Mouse (Mus musculus) MEL (cell line): ENCODE results near the gene 2510002D24Rik. TPM values are rescaled to one million over a fixed set of nuclear protein-coding genes. Genes with fewer than 3 reads are reported as not detected.

Experiments used
- DNase-seq: peaks from one replicate; pipeline ENCODE4 v3.0.0; 2011; ENCODE audit warnings: low read depth, low spot score
- H3K27ac ChIP-seq: 2 replicates; pipeline ENCODE4 v1.5.1; 2012; ENCODE audit warnings: low read depth, mild to moderate bottlenecking, control low read depth, low read length, moderate library complexity; ENCODE audit not compliant: control insufficient read depth
- H3K27me3 ChIP-seq, 2 experiments: fragments of 150-350 bp in 1 of 2; sonication (generic) in 1 of 2; 2 replicates each; pipeline ENCODE4 v1.6.1; 2012; ENCODE audit warnings: low read length in 2 of 2, mild to moderate bottlenecking in 2 of 2, improper control_type of control experiment in 1 of 2, moderate library complexity in 1 of 2; ENCODE audit not compliant: insufficient read depth in 2 of 2, control insufficient read depth in 1 of 2
- H3K36me3 ChIP-seq, 2 experiments: 2 replicates each; pipeline ENCODE4 v1.6.1; 2012 to 2014; ENCODE audit warnings: low read length in 2 of 2, improper control_type of control experiment in 1 of 2, inconsistent platforms in 1 of 2, mild to moderate bottlenecking in 1 of 2; ENCODE audit not compliant: insufficient read depth in 2 of 2, control insufficient read depth in 1 of 2
- H3K4me1 ChIP-seq, 2 experiments: fragments of 150-350 bp in 1 of 2; sonication (generic) in 1 of 2; 2 replicates each; pipeline ENCODE4 v1.6.1; 2012; ENCODE audit warnings: low read length in 2 of 2, improper control_type of control experiment in 1 of 2, mild to moderate bottlenecking in 1 of 2; ENCODE audit not compliant: insufficient read depth in 2 of 2, control insufficient read depth in 1 of 2
- H3K4me3 ChIP-seq, 2 experiments: fragments of 150-350 bp in 1 of 2; sonication (generic) in 1 of 2; 2 replicates each; pipeline ENCODE4 v1.5.1; 2012; ENCODE audit warnings: low read depth in 2 of 2, low read length in 2 of 2, mild to moderate bottlenecking in 2 of 2, moderate library complexity in 2 of 2, control low read depth in 1 of 2, improper control_type of control experiment in 1 of 2; ENCODE audit not compliant: control insufficient read depth in 1 of 2, insufficient read depth in 1 of 2
- H3K79me2 ChIP-seq: 2 replicates; pipeline ENCODE4 v1.6.1; 2012; ENCODE audit warnings: mild to moderate bottlenecking, low read length, moderate library complexity; ENCODE audit not compliant: control insufficient read depth, poor library complexity, insufficient read depth
- H3K9ac ChIP-seq: 2 replicates; pipeline ENCODE4 v1.6.1; 2012; ENCODE audit warnings: low read depth, mild to moderate bottlenecking, control low read depth, low read length, moderate library complexity; ENCODE audit not compliant: control insufficient read depth, poor library complexity, severe bottlenecking
- H3K9me3 ChIP-seq: fragments of 150-350 bp; sonication (generic); replicated peaks from 2 replicates; pipeline ENCODE4 v1.6.1; 2012; ENCODE audit warnings: mild to moderate bottlenecking, low read length, improper control_type of control experiment, moderate library complexity; ENCODE audit not compliant: insufficient read depth
- BHLHE40 ChIP-seq: IDR thresholded peaks from 2 replicates; pipeline ENCODE4 v1.6.1; 2012; ENCODE audit warnings: low read depth, mild to moderate bottlenecking, inconsistent platforms, low read length, improper control_type of control experiment, borderline replicate concordance
- CHD1 ChIP-seq: IDR thresholded peaks from 2 replicates; pipeline ENCODE4 v1.6.1; 2012; ENCODE audit warnings: low read depth, mild to moderate bottlenecking, inconsistent platforms, low read length, improper control_type of control experiment
- CHD2 ChIP-seq: IDR thresholded peaks from 2 replicates; pipeline ENCODE4 v1.6.1; 2011; ENCODE audit warnings: low read length, improper control_type of control experiment
- CTCF ChIP-seq, 3 experiments: IDR thresholded peaks in 2 of 3; conservative IDR thresholded peaks in 1 of 3; 2 replicates each; pipeline ENCODE4 v1.5.1; 2011 to 2012; ENCODE audit warnings: low read length in 3 of 3, low read depth in 2 of 3, mild to moderate bottlenecking in 2 of 3, improper control_type of control experiment in 1 of 3, inconsistent platforms in 1 of 3, mixed read lengths in 1 of 3, moderate library complexity in 1 of 3; ENCODE audit not compliant: control insufficient read depth in 1 of 3, insufficient read depth in 1 of 3, poor library complexity in 1 of 3, severe bottlenecking in 1 of 3
- EP300 ChIP-seq, 2 experiments: IDR thresholded peaks; 2 replicates each; pipeline ENCODE4 v1.6.1; 2011; ENCODE audit warnings: improper control_type of control experiment in 2 of 2, low read length in 2 of 2, low read depth in 1 of 2, mild to moderate bottlenecking in 1 of 2
- ETS1 ChIP-seq: IDR thresholded peaks from 2 replicates; pipeline ENCODE4 v1.6.1; 2012; ENCODE audit warnings: low read depth, mild to moderate bottlenecking, inconsistent platforms, low read length, improper control_type of control experiment, moderate library complexity
- GABPA ChIP-seq: IDR thresholded peaks from 2 replicates; pipeline ENCODE4 v1.6.1; 2012; ENCODE audit warnings: low read depth, mild to moderate bottlenecking, inconsistent platforms, low read length, improper control_type of control experiment, moderate library complexity
- GATA1 ChIP-seq: IDR thresholded peaks from 2 replicates; pipeline ENCODE4 v1.6.1; 2011; ENCODE audit warnings: low read depth, low read length, improper control_type of control experiment
- HCFC1 ChIP-seq: IDR thresholded peaks from 2 replicates; pipeline ENCODE4 v1.6.1; 2012; ENCODE audit warnings: low read depth, mild to moderate bottlenecking, inconsistent platforms, low read length, improper control_type of control experiment, moderate library complexity
- JUND ChIP-seq: IDR thresholded peaks from 2 replicates; pipeline ENCODE4 v1.6.1; 2011; ENCODE audit warnings: low read depth, mild to moderate bottlenecking, improper control_type of control experiment, low read length
- KAT2A ChIP-seq: conservative IDR thresholded peaks from 2 replicates; pipeline ENCODE4 v1.6.1; 2012; ENCODE audit warnings: low read depth, low read length, improper control_type of control experiment, inconsistent platforms
- MAFK ChIP-seq: IDR thresholded peaks from 2 replicates; pipeline ENCODE4 v1.6.1; 2011; ENCODE audit warnings: low read depth, mild to moderate bottlenecking, low read length, improper control_type of control experiment, borderline replicate concordance
- MAX ChIP-seq: IDR thresholded peaks from 2 replicates; pipeline ENCODE4 v1.6.1; 2011; ENCODE audit warnings: low read length, improper control_type of control experiment
- MAZ ChIP-seq: IDR thresholded peaks from 2 replicates; pipeline ENCODE4 v1.6.1; 2012; ENCODE audit warnings: low read depth, mild to moderate bottlenecking, inconsistent platforms, low read length, improper control_type of control experiment
- MXI1 ChIP-seq: IDR thresholded peaks from 2 replicates; pipeline ENCODE4 v1.6.1; 2011; ENCODE audit warnings: mild to moderate bottlenecking, low read depth, low read length, improper control_type of control experiment
- MYB ChIP-seq: IDR thresholded peaks from 2 replicates; pipeline ENCODE4 v1.6.1; 2011; ENCODE audit warnings: mild to moderate bottlenecking, low read depth, low read length, improper control_type of control experiment
- NELFE ChIP-seq: IDR thresholded peaks from 2 replicates; pipeline ENCODE4 v1.6.1; 2011; ENCODE audit warnings: low read depth, low read length, improper control_type of control experiment
- POLR2A ChIP-seq, 2 experiments: IDR thresholded peaks; 2 replicates each; pipeline ENCODE4 v1.6.1; 2011 to 2012; ENCODE audit warnings: low read length in 2 of 2, mild to moderate bottlenecking in 2 of 2, control low read depth in 1 of 2, improper control_type of control experiment in 1 of 2, low read depth in 1 of 2, moderate library complexity in 1 of 2; ENCODE audit not compliant: control insufficient read depth in 1 of 2, insufficient read depth in 1 of 2, poor library complexity in 1 of 2
- POLR2AphosphoS2 ChIP-seq: IDR thresholded peaks from 2 replicates; pipeline ENCODE4 v1.6.1; 2011; ENCODE audit warnings: low read length, improper control_type of control experiment
- POLR2AphosphoS5 ChIP-seq: IDR thresholded peaks from 2 replicates; pipeline ENCODE4 v1.6.1; 2012; ENCODE audit warnings: low read depth, borderline replicate concordance, mild to moderate bottlenecking, inconsistent platforms, low read length, moderate library complexity, mixed read lengths
- RAD21 ChIP-seq: IDR thresholded peaks from 2 replicates; pipeline ENCODE4 v1.6.1; 2011; ENCODE audit warnings: mild to moderate bottlenecking, low read depth, low read length, improper control_type of control experiment
- RCOR1 ChIP-seq: IDR thresholded peaks from 2 replicates; pipeline ENCODE4 v1.6.1; 2012; ENCODE audit warnings: low read depth, mild to moderate bottlenecking, inconsistent platforms, low read length, improper control_type of control experiment
- SIN3A ChIP-seq: IDR thresholded peaks from 2 replicates; pipeline ENCODE4 v1.6.1; 2012; ENCODE audit warnings: low read length, improper control_type of control experiment, inconsistent platforms
- SMC3 ChIP-seq: IDR thresholded peaks from 2 replicates; pipeline ENCODE4 v1.6.1; 2011; ENCODE audit warnings: low read depth, low read length, improper control_type of control experiment
- TCF12 ChIP-seq: IDR thresholded peaks from 2 replicates; pipeline ENCODE4 v1.6.1; 2014; ENCODE audit warnings: low read depth, mild to moderate bottlenecking, inconsistent platforms, low read length, improper control_type of control experiment, moderate library complexity
- UBTF ChIP-seq: IDR thresholded peaks from 2 replicates; pipeline ENCODE4 v1.6.1; 2012; ENCODE audit warnings: low read depth, mild to moderate bottlenecking, inconsistent platforms, low read length, improper control_type of control experiment, moderate library complexity, borderline replicate concordance; ENCODE audit not compliant: insufficient read depth
- USF1 ChIP-seq: IDR thresholded peaks from 2 replicates; pipeline ENCODE4 v1.6.1; 2014; ENCODE audit warnings: low read depth, mild to moderate bottlenecking, inconsistent platforms, low read length, improper control_type of control experiment, moderate library complexity
- ZKSCAN1 ChIP-seq: IDR thresholded peaks from 2 replicates; pipeline ENCODE4 v1.6.1; 2012; ENCODE audit warnings: low read depth, mild to moderate bottlenecking, inconsistent platforms, low read length, improper control_type of control experiment, moderate library complexity
- ZMIZ1 ChIP-seq: IDR thresholded peaks from 2 replicates; pipeline ENCODE4 v1.6.1; 2012; ENCODE audit warnings: low read depth, mild to moderate bottlenecking, inconsistent platforms, low read length, improper control_type of control experiment, moderate library complexity
- ZNF384 ChIP-seq: IDR thresholded peaks from 2 replicates; pipeline ENCODE4 v1.6.1; 2012; ENCODE audit warnings: low read depth, mild to moderate bottlenecking, inconsistent platforms, low read length, improper control_type of control experiment
- polyA plus RNA-seq, 2 experiments: library from polyadenylated mRNA; stranded (reverse) in 1 of 2; unstranded in 1 of 2; fragments of >175 nt in 1 of 2; fragments of >200 nt in 1 of 2; gene quantifications; 2 replicates each; pipeline versions ENCODE4 v1.2.1 to v1.2.4; 2012; ENCODE audit warnings: low replicate concordance in 2 of 2, low read depth in 1 of 2; ENCODE audit not compliant: insufficient read length in 2 of 2, insufficient read depth in 1 of 2, missing spikeins in 1 of 2
- total RNA-seq: library from RNA; depleted of rRNA; stranded (reverse); fragments of 300-350 nt; gene quantifications from 2 replicates; pipeline ENCODE4 v1.2.3, GENCODE M21; 2012

Gene 2510002D24Rik
- total and polyA plus RNA-seq, 3 experiments: 25.3 to 33.0 TPM; not detected in 1

DNA sequence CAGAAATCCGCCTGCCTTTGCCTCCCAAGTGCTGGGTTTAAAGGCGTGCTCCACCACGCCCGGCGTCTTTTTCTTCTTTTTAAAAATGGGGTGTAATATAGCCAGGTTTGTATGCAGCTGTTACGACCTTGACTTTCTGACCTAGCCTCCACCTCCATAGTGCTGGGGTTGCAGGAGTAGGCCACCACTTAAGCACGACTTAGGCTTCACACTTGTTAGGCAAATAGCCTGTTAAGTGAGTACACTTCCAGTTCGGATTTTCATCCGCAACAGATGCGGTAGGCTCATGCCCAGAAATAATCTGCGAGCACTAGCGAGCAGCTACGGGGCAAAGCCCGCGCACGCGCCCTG is 39.7 kb downstream of the 2510002D24Rik start:
- DNase-seq: no peak
- peak overlapping the region; percentile 76 for H3K9ac ChIP-seq
- H3K4me1 ChIP-seq: peaks cover 15 to 28% of the 10 kb centered on the region in 2 experiments
- H3K4me3 ChIP-seq: peak overlapping the region; percentile 70 to 76
- H3K9me3 ChIP-seq: no peaks in the 10 kb centered on the region
- TF ChIP-seq SMC3 (no peak), POLR2AphosphoS5 (0 out of 2 replicates have a peak, but pooled peaks have one; percentile 17), CHD1 (no peak), MAX (peak; percentile 12; the same call in 1 of the 2 replicates), ZNF384 (0 out of 2 replicates have a peak, but pooled peaks have one; percentile 10), RAD21 (no peak)
- TF ChIP-seq, all 39 proteins: peak for 3
- Histone ChIP-seq H3K36me3 (peaks cover 15 to 30% of the 10 kb centered on the region in 2 experiments), H3K27me3 (no peaks in the 10 kb centered on the region), H3K79me2 (peaks cover 55% of the 10 kb centered on the region), H3K27ac (peak overlapping the region; percentile 65)

DNA sequence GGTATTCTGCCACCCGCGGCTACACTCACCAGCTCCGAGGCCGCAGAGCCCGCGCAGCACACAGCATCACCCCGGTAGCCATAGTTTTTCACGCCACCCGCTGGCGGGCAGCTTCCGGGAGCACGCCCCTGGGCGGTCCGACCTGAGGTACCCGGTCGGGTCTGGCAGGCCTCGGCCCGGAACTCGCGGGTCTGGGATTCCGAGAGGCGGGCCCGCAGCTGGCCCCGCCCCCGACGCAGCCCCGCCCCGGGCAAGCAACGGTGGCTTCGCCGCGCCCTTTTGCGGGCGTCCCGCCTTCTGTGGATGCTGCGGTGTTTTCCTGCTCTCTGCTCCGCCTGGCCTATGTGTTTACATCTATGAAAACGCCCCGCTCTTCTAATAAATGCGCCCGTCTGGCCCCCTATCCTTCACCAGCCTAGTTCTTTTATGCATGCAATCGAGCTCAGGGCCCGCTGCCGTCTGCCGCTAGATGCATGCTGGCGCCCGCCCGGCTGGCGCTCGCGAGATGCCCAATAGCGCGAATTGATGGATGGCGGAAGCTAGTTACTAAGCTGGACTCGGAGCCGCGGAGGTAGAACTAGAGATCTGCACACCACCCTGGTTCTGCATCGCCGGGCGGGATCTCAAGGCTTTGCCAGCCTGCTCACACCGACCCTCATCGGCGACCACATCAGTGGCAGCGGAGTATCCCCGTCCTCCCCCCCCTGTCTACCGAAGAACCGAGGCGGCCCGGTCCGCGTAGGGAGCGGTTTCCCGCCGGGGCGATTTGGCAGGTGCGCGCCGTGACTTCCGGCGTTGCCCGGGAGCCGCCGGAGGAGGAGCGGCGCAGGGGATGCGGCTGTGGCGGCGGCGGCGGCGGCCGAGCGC is 40.3 kb downstream of the 2510002D24Rik start, which contains the start of the genes Mrpl40 and Hira:
Mrpl40 (minus strand) TSS at position 421 of the 867 bp plus-strand sequence.
Hira (plus strand) TSS at position 596 of the 867 bp plus-strand sequence.
- peaks cover 61% of the 10 kb centered on the region for H3K79me2 ChIP-seq
- H3K4me3 ChIP-seq: peak within 1 kb of the TSS; percentile 76 to 92
- H3K36me3 ChIP-seq: peaks cover 21 to 34% of the 10 kb centered on the region in 2 experiments
- H3K27me3 ChIP-seq: no peaks in the 10 kb centered on the region
- H3K4me1 ChIP-seq: peaks cover 15 to 28% of the 10 kb centered on the region in 2 experiments
- H3K9me3 ChIP-seq: no peaks in the 10 kb centered on the region
- H3K27ac ChIP-seq: peak within 1 kb of the TSS; percentile 97
- H3K9ac ChIP-seq: peak within 1 kb of the TSS; percentile 97
- DNase-seq: peak; percentile 97
- peak; percentile 59; the same call in 1 of the 2 replicates for TF ChIP-seq MXI1
- peak; percentile 95 for TF ChIP-seq CHD2
- peak; percentile 40 for TF ChIP-seq MAX
- TF ChIP-seq POLR2A (IDR thresholded peaks at IDR 0.05; ENCODE audit: control insufficient read depth in 1 of 2, insufficient read depth in 1 of 2, low read depth in 1 of 2, low read length in 2 of 2, poor library complexity in 1 of 2): peak; percentile 83 to 94
- no peak for TF ChIP-seq RCOR1
- TF ChIP-seq TCF12: peak; percentile 74; the same call in 1 of the 2 replicates
- peak; percentile 89 for TF ChIP-seq HCFC1
- no peak for TF ChIP-seq RAD21
- TF ChIP-seq GATA1: no peak
- TF ChIP-seq BHLHE40: no peak
- peak; percentile 85; the same call in 1 of the 2 replicates for TF ChIP-seq UBTF
- no peak for TF ChIP-seq GABPA
- TF ChIP-seq POLR2AphosphoS2: peak; percentile 87
- TF ChIP-seq KAT2A: no peak; the same call in 1 of the 2 replicates
- no peak for TF ChIP-seq JUND
- TF ChIP-seq NELFE: peak; percentile 85
- no peak for TF ChIP-seq MYB
- TF ChIP-seq SIN3A: peak; percentile 77
- TF ChIP-seq EP300 (IDR thresholded peaks at IDR 0.05; ENCODE audit: low read depth in 1 of 2, low read length in 2 of 2): peak in 1 of 2 experiments; percentile 5; a peak in 1 of 4 replicates
- TF ChIP-seq MAFK: no peak
- peak; percentile 23; the same call in 1 of the 2 replicates for TF ChIP-seq USF1
- TF ChIP-seq CHD1: no peak
- peak; percentile 90; the same call in 1 of the 2 replicates for TF ChIP-seq MAZ
- TF ChIP-seq ETS1: peak; percentile 25; the same call in 1 of the 2 replicates
- 0 out of 6 replicates have a peak, but pooled peaks of 1 of the 3 experiments have one; percentile 4 for TF ChIP-seq CTCF (IDR thresholded peaks at IDR 0.05 in 2 of 3, conservative IDR thresholded peaks at IDR 0.05 in 1 of 3; ENCODE audit: control insufficient read depth in 1 of 3, insufficient read depth in 1 of 3, low read depth in 2 of 3, low read length in 3 of 3, poor library complexity in 1 of 3, severe bottlenecking in 1 of 3)
- no peak for TF ChIP-seq ZKSCAN1
- TF ChIP-seq ZMIZ1: peak; percentile 74
